Mouse (Mus musculus) intestine, embryonic 15.5 days (tissue): ENCODE measurements around the gene Stx5a. TPM values are rescaled to one million over a fixed set of nuclear protein-coding genes. Genes with fewer than 3 reads are reported as not detected.

Experiments
- ATAC-seq: fragments of 200-750 bp; cut with Nextera tagmentation; 2 replicates; pipeline ENCODE4 v1.8.0; 2017; ENCODE audit warnings: moderate TSS enrichment, moderate library complexity
- H3K27ac ChIP-seq: fragments of 300-500 bp; sonication (generic); 2 replicates; pipeline ENCODE4 v1.5.1; 2015; ENCODE audit warnings: mild to moderate bottlenecking, inconsistent platforms
- H3K27me3 ChIP-seq: fragments of 300-500 bp; sonication (generic); replicated peaks from 2 replicates; pipeline ENCODE4 v1.6.1; 2015; ENCODE audit warnings: inconsistent platforms
- H3K36me3 ChIP-seq: fragments of 300-500 bp; sonication (generic); 2 replicates; pipeline ENCODE4 v1.6.1; 2015; ENCODE audit warnings: inconsistent platforms
- H3K4me1 ChIP-seq: fragments of 300-500 bp; sonication (generic); replicated peaks from 2 replicates; pipeline ENCODE4 v1.6.1; 2015; ENCODE audit warnings: inconsistent platforms
- H3K4me2 ChIP-seq: fragments of 300-500 bp; sonication (generic); replicated peaks from 2 replicates; pipeline ENCODE4 v1.6.1; 2015; ENCODE audit warnings: mild to moderate bottlenecking, inconsistent platforms
- H3K4me3 ChIP-seq: fragments of 300-500 bp; sonication (generic); replicated peaks from 2 replicates; pipeline ENCODE4 v1.5.1; 2015; ENCODE audit warnings: inconsistent platforms
- H3K9ac ChIP-seq: fragments of 300-500 bp; sonication (generic); 2 replicates; pipeline ENCODE4 v1.6.1; 2015; ENCODE audit warnings: inconsistent platforms
- H3K9me3 ChIP-seq: fragments of 300-500 bp; sonication (generic); 2 replicates; pipeline ENCODE4 v1.6.1; 2016; ENCODE audit warnings: inconsistent platforms
- WGBS: fragments of 180-500 bp; shearing (Covaris S2); methylation state at CpG from one replicate; pipeline ENCODE4 v1.1.7; 2015; 5-methylcytosine and 5-hydroxymethylcytosine counted together
- polyA plus RNA-seq: library from polyadenylated mRNA; unstranded; fragments of >200 nt; fragmentation: Nextera tagmentation; extraction: Ambion mirVana; gene quantifications from 2 replicates; pipeline ENCODE4 v1.2.1, GENCODE M21; 2015

Stx5a gene
- polyA plus RNA-seq, 1 experiment from 2014 or later = 121 TPM

GRCm38 (mm10) chr19:8760757-8761156 is 19.5 kb downstream of the Stx5a start:
- Histone ChIP-seq H3K9ac (no peak overlapping the region), H3K4me3 (no peak overlapping the region), H3K36me3 (peaks cover 29% of the 10 kb centered on the region), H3K27ac (no peak overlapping the region), H3K9me3 (no peaks in the 10 kb centered on the region), H3K4me2 (no peak overlapping the region), H3K27me3 (no peaks in the 10 kb centered on the region), H3K4me1 (peaks cover 7% of the 10 kb centered on the region; the same call in 1 of the 2 replicates)
- WGBS = 96% methylated on average over 2 of the region's 2 CpGs
- no peak for ATAC-seq

GRCm38 (mm10) chr19:8763276-8763675 is 22.1 kb downstream of the Stx5a start:
- WGBS = 95% methylated on average over 4 of the region's 4 CpGs
- H3K27me3 ChIP-seq = no peaks in the 10 kb centered on the region
- H3K4me1 ChIP-seq = peaks cover under 1% of the 10 kb centered on the region; the same call in 1 of the 2 replicates
- no peaks in the 10 kb centered on the region for H3K9me3 ChIP-seq
- H3K9ac ChIP-seq = no peak overlapping the region
- H3K27ac ChIP-seq = no peak overlapping the region
- no peak overlapping the region for H3K4me3 ChIP-seq
- H3K36me3 ChIP-seq = peaks cover 50% of the 10 kb centered on the region
- H3K4me2 ChIP-seq = no peak overlapping the region
- ATAC-seq = no peak

- no peaks in the 10 kb centered on the region for H3K27me3 ChIP-seq
- 98% methylated on average over 9 of the region's 9 CpGs for WGBS
- no peaks in the 10 kb centered on the region for H3K9me3 ChIP-seq
- H3K4me1 ChIP-seq = 0 out of 2 replicates have a peak, but pooled peaks cover 3% of the 10 kb centered on the region
- H3K27ac ChIP-seq = no peak overlapping the region
- H3K4me3 ChIP-seq = no peak overlapping the region
- ATAC-seq = no peak
- H3K4me2 ChIP-seq = no peak overlapping the region
- no peak overlapping the region for H3K9ac ChIP-seq
- peaks cover 55% of the 10 kb centered on the region for H3K36me3 ChIP-seq
These were observed 24.3 kb downstream of the Stx5a start for GRCm38 (mm10) chr19:8765562-8765961.

GRCm38 (mm10) chr19:8770567-8771270 is 29.5 kb downstream of the Stx5a start, which contains the start of gene Tmem223:
Gene Tmem223 (plus strand): TSS chr19:8770996.
- Histone ChIP-seq H3K9me3 (no peaks in the 10 kb centered on the region), H3K36me3 (peaks cover 27% of the 10 kb centered on the region), H3K4me1 (peaks cover 22% of the 10 kb centered on the region), H3K4me2 (peak within 1 kb of the TSS; percentile 67), H3K9ac (peak within 1 kb of the TSS; percentile 91), H3K27ac (peak within 1 kb of the TSS; percentile 86), H3K27me3 (no peaks in the 10 kb centered on the region), H3K4me3 (peak within 1 kb of the TSS; percentile 73)
- 21% methylated on average over 29 of the region's 29 CpGs for WGBS
- ATAC-seq = peak; percentile 63

- Histone ChIP-seq H3K27ac (peak overlapping the region; percentile 100; the same call in 1 of the 2 replicates), H3K9me3 (no peaks in the 10 kb centered on the region), H3K4me2 (peak overlapping the region; percentile 90), H3K9ac (peak overlapping the region; percentile 84), H3K4me1 (peaks cover 22% of the 10 kb centered on the region), H3K4me3 (peak overlapping the region; percentile 59), H3K36me3 (0 out of 2 replicates have a peak, but pooled peaks cover 8% of the 10 kb centered on the region), H3K27me3 (no peaks in the 10 kb centered on the region)
- no peak for ATAC-seq
- 77% methylated on average over 5 of the region's 5 CpGs for WGBS
These were observed 31.8 kb downstream of the Stx5a start for GRCm38 (mm10) chr19:8772996-8773395.

GRCm38 (mm10) chr19:8773409-8773808 is 32.2 kb downstream of the Stx5a start:
- 41% methylated on average over 6 of the region's 6 CpGs for WGBS
- H3K9me3 ChIP-seq = no peaks in the 10 kb centered on the region
- peak overlapping the region; percentile 59 for H3K4me3 ChIP-seq
- H3K9ac ChIP-seq = peak overlapping the region; percentile 84
- 0 out of 2 replicates have a peak, but pooled peaks cover 4% of the 10 kb centered on the region for H3K36me3 ChIP-seq
- ATAC-seq = no peak
- H3K27ac ChIP-seq = peak overlapping the region; percentile 100; the same call in 1 of the 2 replicates
- peak overlapping the region; percentile 90 for H3K4me2 ChIP-seq
- peaks cover 22% of the 10 kb centered on the region for H3K4me1 ChIP-seq
- no peaks in the 10 kb centered on the region for H3K27me3 ChIP-seq

- no peaks in the 10 kb centered on the region for H3K27me3 ChIP-seq
- peak within 1 kb of the TSS; percentile 84 for H3K9ac ChIP-seq
- H3K36me3 ChIP-seq = no peaks in the 10 kb centered on the region
- peak within 1 kb of the TSS; percentile 59 for H3K4me3 ChIP-seq
- H3K27ac ChIP-seq = peak within 1 kb of the TSS; percentile 100
- H3K4me2 ChIP-seq = peak within 1 kb of the TSS; percentile 90
- no peaks in the 10 kb centered on the region for H3K9me3 ChIP-seq
- under 1% methylated on average over 68 of the region's 68 CpGs for WGBS
- H3K4me1 ChIP-seq = peaks cover 22% of the 10 kb centered on the region
- ATAC-seq = peak; percentile 95
These were observed 33.0 kb downstream of the Stx5a start, which contains the start of gene Tmem179b for GRCm38 (mm10) chr19:8774086-8774835. Gene Tmem179b (minus strand): TSS chr19:8774467.

GRCm38 (mm10) chr19:8774951-8775421 is 33.8 kb downstream of the Stx5a start:
- WGBS = 3% methylated on average over 20 of the region's 20 CpGs
- peak; percentile 2; the same call in 1 of the 2 replicates for ATAC-seq

GRCm38 (mm10) chr19:8786008-8786781 is 45.0 kb downstream of the Stx5a start, which contains the start of gene Taf6l:
Gene Taf6l (minus strand): TSS chr19:8786417.
- Histone ChIP-seq H3K4me1 (peaks cover 8% of the 10 kb centered on the region), H3K9me3 (no peaks in the 10 kb centered on the region), H3K36me3 (peaks cover 13% of the 10 kb centered on the region), H3K4me3 (peak within 1 kb of the TSS; percentile 74), H3K4me2 (peak within 1 kb of the TSS; percentile 61), H3K27me3 (no peaks in the 10 kb centered on the region), H3K27ac (peak within 1 kb of the TSS; percentile 92), H3K9ac (peak within 1 kb of the TSS; percentile 58)
- under 1% methylated on average over 32 of the region's 32 CpGs for WGBS
- peak; percentile 100 for ATAC-seq

More at GRCm38 (mm10) chr19:8774951-8775421, 33.8 kb downstream of the Stx5a start:
- peak overlapping the region; percentile 90 for H3K4me2 ChIP-seq
- H3K4me1 ChIP-seq = peaks cover 22% of the 10 kb centered on the region
- H3K9ac ChIP-seq = peak overlapping the region; percentile 84
- H3K27ac ChIP-seq = peak overlapping the region; percentile 100
- H3K4me3 ChIP-seq = peak overlapping the region; percentile 59
- no peaks in the 10 kb centered on the region for H3K9me3 ChIP-seq
- no peaks in the 10 kb centered on the region for H3K36me3 ChIP-seq
- no peaks in the 10 kb centered on the region for H3K27me3 ChIP-seq

GRCm38 (mm10) chr19:8788521-8788920 is 47.3 kb downstream of the Stx5a start:
- no peak overlapping the region for H3K27ac ChIP-seq
- WGBS = 30% methylated on average over 3 of the region's 3 CpGs
- H3K9ac ChIP-seq = no peak overlapping the region
- no peak overlapping the region for H3K4me3 ChIP-seq
- no peak overlapping the region for H3K4me2 ChIP-seq
- no peaks in the 10 kb centered on the region for H3K27me3 ChIP-seq
- no peaks in the 10 kb centered on the region for H3K9me3 ChIP-seq
- peaks cover 8% of the 10 kb centered on the region for H3K4me1 ChIP-seq
- peaks cover 12% of the 10 kb centered on the region for H3K36me3 ChIP-seq
- no peak for ATAC-seq

- H3K4me1 ChIP-seq = peaks cover 8% of the 10 kb centered on the region
- H3K9me3 ChIP-seq = no peaks in the 10 kb centered on the region
- no peaks in the 10 kb centered on the region for H3K27me3 ChIP-seq
- H3K4me2 ChIP-seq = no peak overlapping the region
- peaks cover 18% of the 10 kb centered on the region for H3K36me3 ChIP-seq
- WGBS = 76% methylated on average over 1 of the region's 1 CpGs
- no peak overlapping the region for H3K9ac ChIP-seq
- ATAC-seq = no peak
- no peak overlapping the region for H3K27ac ChIP-seq
- H3K4me3 ChIP-seq = no peak overlapping the region
These were observed 48.0 kb downstream of the Stx5a start for GRCm38 (mm10) chr19:8789171-8789570.
